Mouse (Mus musculus) stomach, postnatal 0 days (tissue): ENCODE measurements around the gene Scube3. TPM values are rescaled to one million over a fixed set of nuclear protein-coding genes. Genes with fewer than 3 reads are reported as not detected.

Experiments used
- ATAC-seq: fragments of 200-750 bp; cut with Nextera tagmentation; 2 replicates; pipeline ENCODE4 v1.8.0; 2017; ENCODE audit not compliant: low FRiP score, low TSS enrichment
- DNase-seq: peaks from one replicate; pipeline ENCODE4 v3.0.0-alpha.2; 2016; ENCODE audit warnings: low spot score
- H3K27ac ChIP-seq: fragments of 300-500 bp; sonication (generic); replicated peaks from 2 replicates; pipeline ENCODE4 v1.5.1; 2014; ENCODE audit warnings: mild to moderate bottlenecking, control low read depth
- H3K27me3 ChIP-seq: fragments of 300-500 bp; sonication (generic); 2 replicates; pipeline ENCODE4 v1.6.1; 2014; ENCODE audit warnings: low read length; ENCODE audit not compliant: control insufficient read depth, insufficient read depth
- H3K36me3 ChIP-seq: fragments of 300-500 bp; sonication (generic); 2 replicates; pipeline ENCODE4 v1.6.1; 2014; ENCODE audit warnings: low read length, mixed read lengths; ENCODE audit not compliant: control insufficient read depth, insufficient read depth
- H3K4me1 ChIP-seq: fragments of 300-500 bp; sonication (generic); replicated peaks from 2 replicates; pipeline ENCODE4 v1.6.1; 2014; ENCODE audit warnings: antibody characterized with exemption; ENCODE audit not compliant: control insufficient read depth, insufficient read depth
- H3K4me2 ChIP-seq: fragments of 300-500 bp; sonication (generic); replicated peaks from 2 replicates; pipeline ENCODE4 v1.6.1; 2014; ENCODE audit warnings: low read depth, mild to moderate bottlenecking, control low read depth, moderate library complexity
- H3K4me3 ChIP-seq: fragments of 300-500 bp; sonication (generic); 2 replicates; pipeline ENCODE4 v1.5.1; 2014; ENCODE audit warnings: low read depth, low read length, control low read depth
- H3K9ac ChIP-seq: fragments of 300-500 bp; sonication (generic); 2 replicates; pipeline ENCODE4 v1.6.1; 2014; ENCODE audit warnings: mild to moderate bottlenecking, low read length, control low read depth, mixed read lengths
- H3K9me3 ChIP-seq: fragments of 300-500 bp; sonication (generic); 2 replicates; pipeline ENCODE4 v1.6.1; 2016; ENCODE audit warnings: low read length; ENCODE audit not compliant: control insufficient read depth
- CTCF ChIP-seq: IDR thresholded peaks from 2 replicates; pipeline ENCODE4 v1.5.1; 2016; ENCODE audit warnings: antibody characterized with exemption, low read depth, mild to moderate bottlenecking, moderate library complexity
- EP300 ChIP-seq: optimal IDR thresholded peaks from 2 replicates; pipeline ENCODE3; 2016; ENCODE audit warnings: antibody characterized with exemption
- WGBS: fragments of 180-500 bp; shearing (Covaris S2); extraction: QIAGEN DNeasy Blood & Tissue Kit; methylation state at CpG from one replicate; pipeline ENCODE4 v1.1.7; 2014; 5-methylcytosine and 5-hydroxymethylcytosine counted together
- polyA plus RNA-seq: library from polyadenylated mRNA; unstranded; fragments of >200 nt; fragmentation: Nextera tagmentation; extraction: Ambion mirVana; gene quantifications from 2 replicates; pipeline ENCODE4 v1.2.1, GENCODE M21; 2015

Gene Scube3
- polyA plus RNA-seq, 1 experiment from 2014 or later = 0.64 TPM

GRCm38 (mm10) chr17:28201982-28202381, 60.0 kb downstream of the Scube3 start:
- no peak overlapping the region for H3K9ac ChIP-seq
- H3K27me3 ChIP-seq = no peaks in the 10 kb centered on the region
- TF ChIP-seq CTCF (no peak), EP300 (no peak)
- peaks cover 14% of the 10 kb centered on the region; the same call in 1 of the 2 replicates for H3K36me3 ChIP-seq
- peak; percentile 42 for ATAC-seq
- 66% methylated on average over 14 of the region's 14 CpGs for WGBS
- H3K4me2 ChIP-seq = no peak overlapping the region
- no peak overlapping the region for H3K4me3 ChIP-seq
- no peak overlapping the region for H3K27ac ChIP-seq
- no peak for DNase-seq
- H3K9me3 ChIP-seq = no peaks in the 10 kb centered on the region
- H3K4me1 ChIP-seq = no peaks in the 10 kb centered on the region

DNA sequence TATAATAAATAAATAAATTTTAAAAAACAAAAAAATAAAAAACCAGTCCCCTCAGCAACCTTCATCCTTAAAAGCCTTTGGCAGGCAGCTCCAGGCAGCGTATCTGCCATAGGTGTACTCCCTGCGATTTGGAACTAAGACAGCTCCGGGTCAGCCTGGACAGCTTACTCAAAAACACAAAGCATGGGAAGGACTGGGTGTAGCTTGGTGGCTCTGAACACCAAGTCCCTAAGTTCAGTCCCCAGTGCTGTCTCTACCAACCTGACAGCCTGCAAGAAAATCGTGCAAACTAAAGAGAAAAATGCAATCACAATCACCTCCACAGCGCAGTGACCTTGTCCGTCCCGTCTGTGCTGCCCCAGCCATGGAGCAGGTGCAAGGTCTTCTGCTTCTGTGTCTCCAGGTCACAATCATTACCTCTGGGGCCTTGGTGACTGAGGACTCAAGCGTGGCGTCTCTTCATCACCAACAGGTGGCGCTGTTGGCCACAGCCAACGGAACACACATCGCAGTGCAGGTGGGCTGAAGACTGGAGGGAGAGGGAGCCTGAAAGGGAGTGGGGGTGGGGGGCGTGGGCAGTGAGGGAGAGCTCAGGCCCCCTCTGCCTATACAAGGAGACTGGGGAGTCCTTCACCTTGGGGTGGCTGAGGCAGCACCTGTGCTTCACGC, 62.2 kb downstream of the Scube3 start:
- H3K36me3 ChIP-seq = peaks cover 14% of the 10 kb centered on the region; the same call in 1 of the 2 replicates
- no peak overlapping the region for H3K4me3 ChIP-seq
- H3K27ac ChIP-seq = no peak overlapping the region
- 41% methylated on average over 14 of the region's 14 CpGs for WGBS
- no peaks in the 10 kb centered on the region for H3K27me3 ChIP-seq
- peak; percentile 57 for DNase-seq
- TF ChIP-seq EP300 (no peak), CTCF (peak; percentile 91)
- ATAC-seq = no peak
- peaks cover 2% of the 10 kb centered on the region; the same call in 1 of the 2 replicates for H3K4me1 ChIP-seq
- H3K4me2 ChIP-seq = no peak overlapping the region
- no peaks in the 10 kb centered on the region for H3K9me3 ChIP-seq
- H3K9ac ChIP-seq = no peak overlapping the region

- Histone ChIP-seq H3K9me3 (no peaks in the 10 kb centered on the region), H3K9ac (no peak overlapping the region), H3K4me1 (peaks cover 2% of the 10 kb centered on the region; the same call in 1 of the 2 replicates), H3K27me3 (no peaks in the 10 kb centered on the region), H3K4me3 (no peak overlapping the region), H3K4me2 (no peak overlapping the region), H3K27ac (no peak overlapping the region), H3K36me3 (peaks cover 12% of the 10 kb centered on the region; the same call in 1 of the 2 replicates)
- TF ChIP-seq EP300 = no peak
- TF ChIP-seq CTCF = no peak
- DNase-seq (no peak), ATAC-seq (no peak)
- 91% methylated on average over 8 of the region's 8 CpGs for WGBS
Measured at GRCm38 (mm10) chr17:28205443-28205842, 63.5 kb downstream of the Scube3 start.

DNA sequence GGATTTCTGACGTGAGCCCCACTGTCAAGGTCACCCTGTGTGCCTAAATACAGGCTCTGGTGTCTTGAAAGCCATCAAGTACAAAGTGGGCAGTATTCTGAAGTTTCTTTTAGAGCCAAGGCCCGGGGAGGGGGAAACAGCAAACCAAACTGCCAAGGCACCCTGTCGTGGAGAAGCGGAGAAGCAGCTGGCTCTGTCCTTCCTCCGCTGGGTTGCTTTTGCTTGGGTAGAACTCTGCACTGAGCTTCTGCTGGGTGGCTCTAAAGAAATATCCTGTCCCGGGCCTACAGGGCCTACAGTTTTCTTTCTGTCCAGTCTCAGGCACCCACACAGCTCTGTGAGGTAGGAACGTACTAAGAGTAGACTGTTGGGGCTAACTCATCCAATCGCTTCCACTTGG, 65.2 kb downstream of the Scube3 start:
- Histone ChIP-seq H3K9ac (peak overlapping the region; percentile 74), H3K4me3 (no peak overlapping the region), H3K4me1 (peaks cover 2% of the 10 kb centered on the region; the same call in 1 of the 2 replicates), H3K27ac (peak overlapping the region; percentile 88), H3K36me3 (0 out of 2 replicates have a peak, but pooled peaks cover 2% of the 10 kb centered on the region), H3K4me2 (no peak overlapping the region), H3K27me3 (no peaks in the 10 kb centered on the region), H3K9me3 (no peaks in the 10 kb centered on the region)
- DNase-seq (no peak), ATAC-seq (no peak)
- WGBS = 68% methylated on average over 8 of the region's 8 CpGs
- TF ChIP-seq EP300 = no peak

DNA sequence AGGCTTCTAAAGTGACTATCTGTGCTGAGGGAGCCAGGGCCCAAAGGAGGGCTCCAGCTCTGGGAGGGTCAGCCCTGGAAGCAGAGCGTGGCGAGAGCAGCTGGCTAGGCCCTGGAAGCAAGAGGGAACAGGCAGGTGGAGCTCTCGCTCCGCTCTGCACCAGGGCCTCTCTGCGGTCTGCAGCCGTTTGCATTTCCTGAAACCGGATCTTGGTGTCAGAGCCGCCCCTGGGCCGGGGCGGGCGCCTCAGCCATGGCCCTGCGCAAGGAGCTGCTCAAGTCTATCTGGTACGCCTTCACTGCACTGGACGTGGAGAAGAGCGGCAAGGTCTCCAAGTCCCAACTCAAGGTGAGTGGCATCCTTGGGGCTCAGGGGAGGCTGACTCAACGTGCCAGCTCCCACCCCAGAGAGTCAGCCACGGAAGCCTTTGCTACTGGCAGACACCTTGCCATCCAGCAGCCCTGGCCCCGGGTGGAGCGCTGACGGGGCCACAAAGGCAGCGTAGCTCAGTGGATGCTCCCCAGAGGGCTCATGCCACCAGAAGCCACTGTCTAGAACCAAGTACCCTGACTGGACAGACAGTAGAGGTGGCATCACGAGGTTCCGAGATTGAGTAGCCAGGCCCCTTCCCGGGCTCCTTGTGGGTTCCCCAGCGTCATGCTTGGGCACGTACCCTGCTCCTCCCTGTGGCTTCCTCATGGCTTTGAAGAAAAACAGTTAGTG, 65.8 kb downstream of the Scube3 start, which contains the start of gene Def6:
Gene Def6 (plus strand): TSS at position 188 of the 723 bp plus-strand sequence.
- DNase-seq = peak; percentile 86
- WGBS = 15% methylated on average over 26 of the region's 26 CpGs
- H3K9ac ChIP-seq = peak within 1 kb of the TSS; percentile 74
- peak; percentile 87 for ATAC-seq
- peak within 1 kb of the TSS; percentile 64 for H3K4me2 ChIP-seq
- TF ChIP-seq EP300 = no peak
- TF ChIP-seq CTCF = peak; percentile 85
- peak within 1 kb of the TSS; percentile 88 for H3K27ac ChIP-seq
- H3K4me3 ChIP-seq = peak within 1 kb of the TSS; percentile 44
- no peaks in the 10 kb centered on the region for H3K27me3 ChIP-seq
- no peaks in the 10 kb centered on the region for H3K9me3 ChIP-seq
- H3K4me1 ChIP-seq = peaks cover 2% of the 10 kb centered on the region; the same call in 1 of the 2 replicates
- H3K36me3 ChIP-seq = no peaks in the 10 kb centered on the region

- TF ChIP-seq EP300 = no peak
- no peak for TF ChIP-seq CTCF
- DNase-seq (no peak), ATAC-seq (no peak)
- Histone ChIP-seq H3K27ac (peak overlapping the region; percentile 88; the same call in 1 of the 2 replicates), H3K4me2 (peak overlapping the region; percentile 64), H3K27me3 (no peaks in the 10 kb centered on the region), H3K9ac (peak overlapping the region; percentile 74), H3K4me1 (peaks cover 2% of the 10 kb centered on the region; the same call in 1 of the 2 replicates), H3K9me3 (no peaks in the 10 kb centered on the region), H3K36me3 (no peaks in the 10 kb centered on the region), H3K4me3 (peak overlapping the region; percentile 44)
- WGBS = 69% methylated on average over 8 of the region's 8 CpGs
Measured at GRCm38 (mm10) chr17:28208314-28208612, 66.3 kb downstream of the Scube3 start.
